Mouse (Mus musculus) layer of hippocampus, adult 18-20 months (tissue): Measurements from ENCODE around the gene Aak1. TPM values are rescaled to one million over a fixed set of nuclear protein-coding genes. Genes with fewer than 3 reads are reported as not detected.

Source experiments
- DNase-seq, 2 experiments: peaks; one replicate each; pipeline ENCODE4 v3.0.0; 2022; ENCODE audit warnings: low spot score in 2 of 2
- long read RNA-seq: library from polyadenylated mRNA; stranded (forward); transcript quantifications from one replicate; pipeline ENCODE4 v2.0.0, GENCODE M21; 2021
- total RNA-seq, 2 experiments: library from RNA; stranded (reverse); gene quantifications; 2 replicates each; pipeline ENCODE4 v1.2.3; 2021

Aak1 gene
- 100 to 1,000 TPM; 414 to 457 TPM for total RNA-seq
- long read RNA-seq, full-length matches to known transcripts: 68 of 149 reads
- long read RNA-seq, partial matches to known transcripts: 13 of 149 reads
- long read RNA-seq, other reads (novel, unspliced or antisense): 68 of 149 reads

GRCm38 (mm10) chr6:86848915-86849644 is at the start of gene Aak1:
Gene Aak1 (plus strand): TSS chr6:86849517.
- DNase-seq: peak; percentile 89 to 94

GRCm38 (mm10) chr6:86800467-86800866 is 48.9 kb upstream of the Aak1 start:
- no peak for DNase-seq

- no peak for DNase-seq
Observed at GRCm38 (mm10) chr6:86801431-86801830, 47.9 kb upstream of the Aak1 start.

GRCm38 (mm10) chr6:86804646-86805045 is 44.7 kb upstream of the Aak1 start:
- no peak for DNase-seq

GRCm38 (mm10) chr6:86806455-86807086 is 42.7 kb upstream of the Aak1 start:
- DNase-seq: peak; percentile 65 to 88

GRCm38 (mm10) chr6:86812919-86813318 is 36.4 kb upstream of the Aak1 start:
- DNase-seq: no peak

- peak in 1 of 2 experiments; percentile 70 for DNase-seq
Observed at GRCm38 (mm10) chr6:86813341-86813740, 36.0 kb upstream of the Aak1 start.

- DNase-seq: no peak
Observed at GRCm38 (mm10) chr6:86814926-86815325, 34.4 kb upstream of the Aak1 start.

- DNase-seq: no peak
Observed at GRCm38 (mm10) chr6:86815436-86815835, 33.9 kb upstream of the Aak1 start.

- no peak for DNase-seq
Observed at GRCm38 (mm10) chr6:86816586-86816985, 32.7 kb upstream of the Aak1 start.

GRCm38 (mm10) chr6:86818914-86819313 is 30.4 kb upstream of the Aak1 start:
- no peak for DNase-seq

- DNase-seq: no peak
Observed at GRCm38 (mm10) chr6:86819926-86820325, 29.4 kb upstream of the Aak1 start.

- DNase-seq: no peak
Observed at GRCm38 (mm10) chr6:86820690-86821089, 28.6 kb upstream of the Aak1 start.

- peak; percentile 66 to 87 for DNase-seq
Observed at GRCm38 (mm10) chr6:86822285-86823050, 26.8 kb upstream of the Aak1 start.

- DNase-seq: no peak
Observed at GRCm38 (mm10) chr6:86823051-86823431, 26.3 kb upstream of the Aak1 start.

GRCm38 (mm10) chr6:86823824-86824223 is 25.5 kb upstream of the Aak1 start:
- DNase-seq: peak in 1 of 2 experiments; percentile 43

GRCm38 (mm10) chr6:86824401-86824800 is 24.9 kb upstream of the Aak1 start:
- DNase-seq: no peak

GRCm38 (mm10) chr6:86827432-86827831 is 21.9 kb upstream of the Aak1 start:
- DNase-seq: no peak

GRCm38 (mm10) chr6:86829768-86830167 is 19.5 kb upstream of the Aak1 start:
- no peak for DNase-seq

- DNase-seq: no peak
Observed at GRCm38 (mm10) chr6:86830738-86831500, 18.4 kb upstream of the Aak1 start.
